Mouse (Mus musculus): ENCODE data around the gene Tmprss4.

Tmprss4 gene

DNA sequence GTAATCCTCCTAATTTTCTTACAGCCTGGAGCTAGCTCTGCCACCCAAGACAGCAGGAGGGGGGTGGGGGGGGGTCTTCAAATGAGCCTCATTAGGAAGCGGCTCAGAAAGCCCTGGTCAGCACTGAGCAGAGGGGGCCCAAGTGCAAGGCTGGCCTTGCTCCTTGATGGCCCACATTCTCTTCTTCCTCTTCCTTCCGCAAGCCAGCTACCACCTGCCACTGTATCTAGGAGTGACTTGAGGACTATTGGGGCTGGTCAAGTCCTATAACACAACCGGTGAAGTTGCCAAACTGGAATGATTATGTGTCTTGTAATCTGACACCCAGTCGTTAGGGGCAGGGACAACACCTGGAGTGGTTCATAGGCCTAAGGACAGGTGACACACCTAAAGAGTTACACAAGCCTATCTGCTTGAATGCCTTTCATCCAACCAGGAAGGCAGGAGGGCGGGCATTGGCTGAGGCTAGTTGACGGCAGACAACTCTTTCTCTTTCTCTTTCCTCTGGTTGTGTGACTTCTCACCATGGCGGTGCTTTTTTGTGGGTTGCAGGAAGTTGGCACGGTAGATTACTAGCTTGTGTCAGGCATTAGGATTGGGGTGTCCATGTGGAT lies at the start of gene Tmprss4:
Gene Tmprss4, minus strand, starts transcription at position 296 of the 614 bp plus-strand sequence.
- DNase-seq, result peak; percentile 83 to 88

DNA sequence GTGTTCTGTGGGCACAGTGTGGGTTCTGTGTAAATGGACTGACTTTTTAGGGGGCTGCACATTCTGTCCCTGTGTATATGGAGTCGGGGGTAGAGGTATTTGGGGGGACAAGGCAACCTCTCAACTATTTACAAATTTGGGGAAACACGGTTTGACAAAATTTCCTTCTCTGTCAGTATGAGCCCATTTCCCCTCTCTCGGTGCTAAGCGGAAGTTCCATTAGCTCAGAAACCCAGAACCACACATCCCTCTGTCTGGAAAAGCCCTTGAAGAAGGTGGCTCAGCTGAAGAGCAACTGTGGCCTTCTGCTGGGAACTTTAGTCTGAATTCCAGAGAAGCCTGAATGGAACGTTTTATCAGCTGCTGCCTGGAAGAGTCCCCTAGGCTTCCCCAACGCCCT lies 48.5 kb upstream of the Tmprss4 start:
- no peak for DNase-seq

DNA sequence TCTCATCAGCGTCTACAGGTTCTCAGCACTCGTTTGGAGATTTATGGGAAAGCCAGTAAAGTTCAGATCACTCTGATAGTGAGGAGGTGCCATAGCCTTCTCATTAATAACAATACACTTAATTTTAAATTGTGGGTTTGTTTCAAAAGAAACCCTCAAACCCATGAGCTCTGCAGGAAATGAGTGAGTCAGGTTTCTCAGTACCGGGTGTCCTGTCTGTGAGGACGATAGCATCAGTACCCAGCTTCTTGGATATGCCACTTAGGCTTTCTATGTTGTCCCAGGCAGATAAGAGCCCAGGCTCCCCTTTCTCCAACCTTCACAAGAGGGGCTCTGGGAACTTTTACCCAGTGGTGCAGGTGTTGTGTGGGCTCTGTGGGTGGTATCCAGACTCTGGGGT lies 48.1 kb upstream of the Tmprss4 start:
- DNase-seq, result no peak

DNA sequence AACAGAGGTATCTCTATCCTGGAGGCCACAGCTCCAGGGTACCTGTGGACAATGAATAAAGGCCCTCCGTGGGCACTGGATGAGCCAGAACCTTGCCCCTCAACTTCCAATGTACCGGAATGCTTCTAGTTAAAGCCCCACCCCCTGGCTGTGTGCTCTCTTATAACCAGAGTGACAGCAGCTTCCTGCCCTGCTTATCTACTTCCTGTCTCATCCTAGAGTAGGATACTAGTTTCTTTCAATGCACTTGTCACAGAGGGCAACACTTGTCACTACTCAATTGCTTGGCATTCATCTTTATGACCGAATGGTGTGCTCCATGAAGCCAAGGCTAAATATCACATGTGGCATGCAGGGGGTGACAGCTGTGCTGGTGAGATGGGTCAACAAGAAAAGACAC lies 47.4 kb upstream of the Tmprss4 start:
- no peak for DNase-seq

DNA sequence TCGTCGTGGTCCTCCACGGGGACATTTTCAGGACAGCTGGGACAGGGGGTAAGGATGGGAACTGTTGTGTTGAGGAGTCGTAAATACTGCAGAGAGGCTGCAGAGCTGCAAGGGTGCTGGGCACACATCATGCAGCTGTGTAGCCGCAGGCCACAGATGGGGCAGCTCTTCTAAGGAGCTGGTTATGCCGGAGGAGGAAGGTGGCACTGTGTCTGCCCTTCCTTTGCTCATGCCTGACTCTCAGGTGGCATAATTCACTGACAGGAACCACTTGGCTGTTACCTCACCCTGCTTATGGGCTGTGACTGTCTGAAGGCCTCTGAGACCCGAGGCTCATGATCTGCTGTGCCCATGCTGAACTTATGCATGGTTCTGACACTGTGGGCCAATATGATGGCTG lies 46.4 kb upstream of the Tmprss4 start:
- no peak for DNase-seq

DNA sequence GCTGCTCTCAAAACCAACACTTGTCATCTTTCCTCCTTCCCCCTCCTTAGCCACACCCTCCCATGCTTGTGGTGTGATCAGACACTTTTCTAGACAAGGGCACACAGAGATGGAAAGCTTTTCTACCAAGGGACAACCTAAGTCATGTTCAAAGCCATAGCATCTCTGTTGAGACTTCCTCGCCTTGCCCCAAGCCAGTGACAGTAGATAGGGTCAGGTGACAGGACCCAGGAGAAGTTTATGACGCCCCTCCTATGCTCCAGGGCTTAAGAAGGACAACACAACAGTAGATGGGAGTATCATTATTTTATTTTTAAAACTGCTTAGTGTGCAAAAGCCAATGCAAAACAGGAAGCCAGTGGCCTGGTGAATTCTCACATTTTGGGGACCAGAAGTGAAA lies 43.6 kb upstream of the Tmprss4 start:
- DNase-seq, result no peak

DNA sequence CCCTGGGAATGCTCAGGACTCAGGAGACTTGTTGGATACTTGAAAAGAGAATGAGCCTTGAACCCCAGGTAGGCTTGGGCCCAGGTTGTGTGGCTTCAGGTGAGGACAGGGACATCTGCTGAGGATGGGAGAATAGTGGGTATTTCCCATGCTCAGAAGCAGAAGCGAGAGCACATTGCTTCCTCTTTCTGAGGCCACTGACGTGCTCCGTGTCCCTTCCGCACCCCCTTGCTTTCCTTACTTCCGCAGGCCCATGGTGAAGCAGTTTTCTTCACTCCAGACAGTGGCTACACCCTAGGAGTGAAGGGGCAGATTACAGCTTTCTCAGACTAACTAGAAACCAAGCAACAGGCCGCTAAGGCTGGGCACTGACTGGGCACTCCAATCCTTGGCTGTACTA lies 42.2 kb upstream of the Tmprss4 start:
- DNase-seq, result peak; percentile 61 to 70

DNA sequence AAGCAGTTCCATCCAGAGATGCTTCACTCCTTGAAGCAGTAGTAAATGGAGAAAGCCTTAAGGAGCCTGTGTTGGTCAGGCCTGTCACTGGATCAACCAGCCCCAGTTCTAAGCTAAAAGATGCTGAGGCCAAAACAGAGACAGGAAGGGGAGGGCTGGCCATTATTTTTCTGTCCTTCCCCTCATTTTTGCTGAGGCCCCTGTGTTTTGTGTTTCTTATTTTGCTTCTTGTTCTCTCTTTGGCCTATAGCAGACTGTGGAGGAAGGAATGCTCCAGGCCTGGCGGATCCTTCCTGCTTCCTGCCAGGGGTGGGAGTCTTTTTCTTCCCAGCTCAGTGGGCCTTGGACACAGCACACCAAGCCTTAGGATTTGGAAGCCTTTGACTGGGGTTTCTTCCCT lies 41.5 kb upstream of the Tmprss4 start:
- no peak for DNase-seq

DNA sequence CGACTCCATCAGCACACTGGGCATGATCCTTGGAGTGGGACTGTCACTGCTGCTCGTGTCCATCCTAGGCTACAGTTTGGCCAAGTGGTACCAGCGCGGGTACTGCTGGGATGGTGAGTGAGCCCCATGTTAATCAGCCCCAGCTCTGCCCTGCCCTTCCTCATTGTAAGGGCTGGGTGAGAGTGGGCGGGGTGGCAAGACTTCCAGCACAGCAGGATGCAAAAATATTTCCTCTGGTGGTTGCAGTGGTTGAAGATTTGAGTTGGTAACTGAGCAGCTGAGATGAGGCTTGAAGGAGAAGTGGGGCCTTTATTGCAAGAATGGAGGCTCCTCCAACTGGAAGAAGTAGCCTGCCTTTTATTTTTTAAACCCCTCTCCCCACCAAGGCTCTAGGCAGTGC lies 37.5 kb upstream of the Tmprss4 start:
- DNase-seq, result no peak

DNA sequence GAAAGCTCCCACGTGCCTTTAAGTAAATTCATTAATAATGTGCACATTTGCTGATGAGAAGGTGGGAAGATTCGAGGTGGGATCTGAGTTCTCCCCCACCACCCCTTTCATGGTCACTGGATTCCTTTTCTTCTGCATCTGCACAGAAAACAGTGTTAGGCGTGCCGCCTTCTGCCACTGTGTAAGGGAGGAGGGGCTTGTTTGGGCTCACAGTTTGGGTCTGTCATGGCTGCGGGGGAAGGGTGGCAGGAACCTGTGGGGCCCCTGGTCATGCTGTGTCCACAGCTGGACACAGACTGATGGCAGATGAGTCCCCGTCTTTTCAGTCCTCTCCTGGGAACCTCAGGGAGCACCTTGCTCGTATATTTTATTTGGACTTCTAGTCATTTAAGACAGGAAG lies 32.9 kb upstream of the Tmprss4 start:
- no peak for DNase-seq

DNA sequence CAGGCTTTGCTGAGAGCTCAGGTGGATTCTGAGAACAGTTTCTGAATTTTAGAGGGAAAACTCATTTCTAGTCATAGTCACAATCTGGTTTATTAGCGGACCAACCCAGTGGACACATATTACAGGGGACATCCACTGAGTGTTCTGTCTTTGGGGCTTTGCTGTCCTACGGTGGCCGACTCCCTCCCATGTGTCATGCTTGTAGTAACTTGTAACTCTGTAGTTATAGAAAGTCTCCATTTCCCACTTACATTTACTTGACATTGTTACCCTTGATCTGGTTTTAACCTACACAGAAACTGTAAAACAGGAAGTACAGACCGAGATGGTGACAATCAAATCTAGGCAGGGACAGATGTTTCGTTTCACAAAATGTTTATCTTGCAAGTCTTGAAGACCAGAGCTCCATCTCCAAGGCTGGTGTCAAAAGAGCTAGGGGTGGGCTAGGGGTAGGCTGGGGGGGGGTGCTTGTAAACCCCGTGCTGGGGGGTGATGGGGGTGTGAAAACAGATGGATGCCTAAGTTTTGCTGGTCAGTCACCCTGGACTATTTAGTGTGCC lies 31.9 kb upstream of the Tmprss4 start:
- DNase-seq, result no peak

DNA sequence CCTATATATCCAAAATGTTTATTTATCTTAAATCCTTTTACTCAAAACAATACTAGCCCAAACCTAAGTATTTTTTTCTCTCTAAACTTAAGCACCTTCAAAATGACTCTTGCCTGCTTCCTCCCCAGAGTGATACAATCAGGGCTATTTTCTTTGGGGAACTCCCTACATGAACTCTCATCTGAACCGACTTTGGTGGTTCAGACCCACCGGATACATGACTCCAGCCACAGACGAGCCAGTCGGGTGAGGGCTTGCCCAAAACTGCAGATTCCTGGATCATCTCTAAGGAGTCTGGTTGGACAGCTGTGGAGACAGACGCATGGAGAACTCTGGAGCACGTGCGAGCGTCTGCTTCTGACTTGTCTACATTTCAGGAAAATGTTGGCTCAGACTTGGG lies 25.5 kb upstream of the Tmprss4 start:
- DNase-seq, result no peak

DNA sequence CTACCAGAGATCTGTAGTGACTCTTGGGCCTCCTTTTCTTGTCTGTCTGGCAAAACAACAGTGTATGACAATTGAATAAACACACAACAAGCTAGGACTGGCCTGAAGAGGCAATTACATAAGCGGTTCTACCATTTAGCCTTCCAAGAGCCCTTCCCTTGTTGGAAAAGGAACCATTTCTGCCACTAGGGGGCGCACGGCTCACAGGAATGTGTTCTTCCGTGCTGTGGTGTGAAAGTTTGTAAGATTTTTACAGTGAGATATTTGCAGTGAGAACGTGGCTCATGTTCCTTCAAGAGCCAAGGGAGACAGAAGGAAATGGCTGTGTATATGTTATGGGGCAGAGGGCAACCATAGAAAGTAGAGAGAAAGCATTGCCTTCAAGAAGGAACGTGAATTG lies 17.7 kb upstream of the Tmprss4 start:
- DNase-seq, result peak; percentile 85 to 89

DNA sequence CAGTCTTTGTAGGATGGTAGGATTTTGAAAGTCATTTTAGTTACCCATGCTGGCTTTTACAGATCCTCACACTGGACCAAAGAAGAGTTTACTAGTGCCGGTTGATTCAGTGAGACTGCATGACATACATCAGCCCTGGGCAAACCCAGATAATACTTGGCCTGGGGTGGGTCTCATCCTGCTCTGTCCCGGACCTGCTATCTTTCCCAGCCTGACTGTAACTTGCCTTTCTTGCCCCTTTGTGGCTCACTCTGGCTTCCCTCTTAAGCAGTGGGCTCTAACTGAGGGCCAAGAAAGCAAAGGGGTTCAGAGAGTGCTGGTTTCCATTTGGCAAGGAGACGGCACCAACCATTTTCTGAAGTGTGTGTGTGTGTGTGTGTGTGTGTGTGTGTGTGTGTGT lies 15.8 kb upstream of the Tmprss4 start:
- DNase-seq, result no peak

DNA sequence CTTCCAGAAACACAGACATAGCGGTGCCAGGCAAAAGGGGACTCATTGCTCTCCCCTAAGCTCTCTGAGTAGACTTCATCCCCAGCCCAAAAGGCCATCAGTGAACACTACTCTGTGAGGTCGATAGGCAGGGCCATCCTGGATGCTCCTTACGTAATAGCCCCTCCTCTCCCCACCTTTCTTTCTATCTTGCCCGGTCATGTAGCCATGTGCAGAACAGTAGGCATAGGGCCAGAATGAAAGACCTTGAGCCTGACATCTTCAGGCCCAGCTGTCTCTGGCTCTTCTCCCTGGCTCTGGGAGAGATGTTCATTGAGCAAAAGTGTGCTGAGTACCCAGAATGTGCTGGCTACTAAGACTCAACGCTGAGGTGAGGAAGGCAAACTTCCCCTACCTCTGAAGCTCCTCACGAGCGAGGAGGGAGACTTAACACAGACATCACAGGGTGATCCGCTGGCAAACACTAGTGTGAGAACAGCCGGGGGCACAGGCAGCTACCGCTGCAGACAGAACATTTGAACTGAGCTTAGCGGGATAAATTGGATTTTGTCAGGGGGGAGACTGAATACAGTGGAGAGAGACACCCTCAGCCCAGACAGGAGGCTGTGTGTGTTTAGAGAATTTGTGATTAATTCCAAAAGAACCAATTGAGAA lies 11.8 kb upstream of the Tmprss4 start:
- no peak for DNase-seq

DNA sequence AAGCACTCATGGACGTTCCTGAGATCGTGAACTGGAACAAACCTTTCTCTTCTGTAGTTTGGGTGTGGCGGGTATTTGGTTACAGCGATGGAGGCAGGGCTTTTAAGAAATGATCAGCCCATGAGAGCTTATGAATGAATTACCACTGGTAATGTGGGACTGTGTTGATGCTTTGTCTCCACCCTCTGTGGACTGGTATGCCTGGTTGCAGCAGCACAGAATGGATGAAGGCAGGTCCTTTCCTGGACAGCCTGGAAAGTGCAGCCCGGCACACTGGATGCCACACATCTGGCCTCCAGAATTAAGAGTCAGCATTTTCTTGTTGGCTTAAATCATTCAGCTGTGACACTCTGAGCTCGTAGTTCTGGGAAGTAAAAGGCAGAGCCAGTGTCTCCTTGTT lies 8.1 kb upstream of the Tmprss4 start:
- DNase-seq, result no peak

DNA sequence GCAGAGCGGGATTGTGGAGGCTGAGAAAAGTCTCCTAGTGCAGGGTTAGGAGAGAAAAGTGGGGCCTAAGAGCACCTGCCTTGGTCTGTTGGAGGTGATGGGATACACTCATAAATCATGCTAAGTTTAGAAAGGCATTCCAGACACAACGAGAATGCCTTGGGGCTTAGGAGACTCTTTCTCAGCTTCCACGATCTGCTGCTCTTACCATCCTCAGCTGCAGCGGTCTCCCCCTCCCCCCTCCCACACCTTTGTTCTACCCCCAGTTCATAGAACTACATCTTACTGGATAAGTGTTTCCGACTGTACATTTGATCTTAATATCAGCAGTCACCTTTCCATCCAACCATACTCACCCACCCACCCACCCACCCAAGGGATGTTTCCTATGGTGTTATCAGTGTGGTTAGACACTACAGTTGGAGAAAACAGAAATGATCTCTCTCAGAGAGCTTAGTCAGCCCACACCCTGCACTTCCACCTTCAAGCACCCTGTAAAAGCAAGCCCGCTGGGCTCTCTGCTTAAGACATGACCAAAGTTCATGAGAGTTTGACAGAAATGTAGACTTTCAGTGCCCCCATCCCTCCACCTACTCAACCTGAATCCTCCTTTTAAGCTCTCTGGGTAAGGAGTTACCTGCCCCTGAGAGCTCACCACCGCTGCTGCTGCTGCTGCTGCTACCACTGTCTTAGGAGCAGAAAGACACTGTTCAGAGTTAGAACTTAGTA lies 3.3 kb upstream of the Tmprss4 start:
- no peak for DNase-seq

DNA sequence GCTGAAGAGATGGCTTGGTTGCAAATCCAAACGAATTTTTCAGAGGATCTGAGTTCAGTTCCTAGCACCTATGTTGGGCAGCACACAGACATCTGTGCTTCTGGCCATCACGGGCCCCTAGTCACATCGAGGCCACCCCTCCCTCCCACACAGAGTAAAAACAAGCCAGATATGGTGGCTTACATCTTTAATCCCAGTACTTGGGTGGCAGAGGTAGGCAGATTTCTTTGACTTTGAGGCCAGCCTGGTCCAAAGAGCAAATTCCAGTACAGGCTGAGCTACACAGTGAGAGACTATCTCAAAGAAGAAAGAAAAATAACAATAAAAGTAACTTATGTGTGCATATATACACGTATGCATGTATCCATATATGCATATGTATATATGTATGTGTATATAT lies 2.2 kb upstream of the Tmprss4 start:
- DNase-seq, result no peak

DNA sequence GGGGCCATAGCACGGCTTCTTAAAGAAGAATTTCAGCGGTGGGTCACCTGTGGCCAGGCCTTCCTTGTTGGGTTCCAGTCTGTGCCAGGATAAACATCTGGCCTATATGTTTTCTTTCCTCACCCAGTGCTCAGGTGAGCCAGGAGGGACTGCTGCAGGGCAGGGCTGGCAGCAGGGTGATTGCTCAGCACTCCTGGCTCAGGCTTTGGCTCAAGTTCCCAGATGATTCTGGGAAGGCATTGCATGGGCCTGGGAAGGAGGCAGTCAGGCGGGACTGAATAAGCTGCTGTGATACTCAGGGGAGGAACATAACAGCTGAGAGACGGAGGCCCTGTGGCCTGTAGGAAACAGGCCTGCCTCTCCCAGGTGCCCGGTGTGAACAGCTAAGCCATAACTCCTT lies 1.3 kb upstream of the Tmprss4 start:
- no peak for DNase-seq

DNA sequence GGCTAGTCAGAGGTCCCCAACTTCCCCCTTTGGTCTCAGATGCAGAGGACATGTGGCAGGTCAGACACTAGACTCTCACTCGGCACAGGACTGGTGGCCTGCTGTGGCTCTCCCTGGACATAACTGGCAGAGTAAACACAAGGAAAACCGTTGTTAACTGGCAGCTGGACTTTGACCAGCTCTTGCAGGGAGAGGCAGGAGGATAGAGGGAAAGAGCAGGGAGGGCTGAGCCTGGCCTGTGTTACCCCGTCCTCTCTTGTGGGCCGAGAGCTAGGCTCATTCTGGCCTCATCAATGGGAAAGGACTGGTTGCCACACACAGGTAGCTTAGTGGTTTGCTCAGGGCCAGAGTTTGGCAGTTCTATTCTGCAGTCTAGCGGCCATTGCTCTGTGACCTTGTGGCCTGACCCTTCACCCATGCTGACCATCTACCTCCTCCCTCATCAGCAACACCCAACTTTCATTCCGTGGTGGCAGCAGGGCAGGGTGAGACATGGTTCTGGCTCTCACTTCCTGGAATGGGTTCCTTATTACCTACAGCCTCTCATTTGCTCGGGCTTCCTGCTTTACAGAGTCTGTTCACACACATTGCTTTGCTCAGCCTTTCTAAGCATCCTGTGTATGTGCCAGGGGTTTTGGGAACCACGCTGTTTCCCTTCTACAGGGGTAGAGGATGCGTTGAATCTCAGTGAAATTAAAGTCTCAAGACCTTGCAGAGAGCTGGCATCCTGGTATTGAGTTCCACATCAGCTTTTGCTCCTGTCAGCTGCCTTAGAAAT lies 1.7 kb downstream of the Tmprss4 start:
- DNase-seq, result no peak

DNA sequence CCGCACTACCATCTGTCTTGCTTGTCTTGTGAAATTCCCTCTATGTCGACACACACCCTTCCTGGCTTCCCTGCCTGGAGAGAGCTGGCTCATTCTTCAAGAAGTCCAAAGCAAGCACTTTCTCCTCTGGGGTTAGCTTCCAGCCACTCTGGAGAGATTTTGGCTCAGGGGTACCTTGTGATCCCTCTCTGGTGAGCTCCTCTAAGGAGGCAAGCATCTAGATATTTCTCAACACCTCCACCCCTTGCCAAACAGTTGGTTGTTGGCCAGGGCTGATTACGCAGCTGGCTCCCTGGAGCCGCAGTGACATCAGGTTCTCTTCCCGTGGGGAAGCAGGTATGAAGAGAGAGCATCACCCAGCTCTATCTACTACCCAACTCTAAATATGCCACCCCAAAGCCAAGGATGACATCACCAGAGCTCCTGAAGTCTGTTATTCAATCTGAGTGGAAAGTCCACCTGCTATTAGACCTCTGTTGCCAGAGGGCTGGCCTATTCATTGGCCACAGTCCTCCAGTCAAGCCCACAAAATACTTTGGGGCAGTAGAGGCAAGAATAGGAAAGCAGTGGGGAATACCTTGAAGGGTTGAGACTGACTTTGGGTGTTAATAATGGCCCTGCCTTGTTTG lies 2.5 kb downstream of the Tmprss4 start:
- DNase-seq, result peak; percentile 80 to 87

DNA sequence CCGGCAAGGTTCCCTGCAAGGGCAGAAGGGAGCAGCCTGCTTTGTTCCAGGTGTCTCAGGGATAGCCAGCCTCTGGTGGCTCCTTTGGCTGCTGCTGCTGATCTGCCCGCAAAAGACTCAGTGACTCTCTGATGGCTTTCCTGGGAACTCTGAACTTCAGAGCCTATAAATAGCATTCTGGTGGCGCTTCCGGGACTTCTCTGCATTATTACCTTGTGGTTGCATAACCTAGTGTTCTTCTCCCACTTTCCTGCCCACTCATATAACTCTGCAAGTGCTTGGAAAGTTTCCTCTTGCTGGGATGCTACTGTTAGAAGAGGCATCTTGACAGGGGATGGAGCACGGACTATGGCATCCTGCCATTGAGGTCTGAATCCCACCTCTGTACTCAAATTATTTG lies 6.3 kb downstream of the Tmprss4 start:
- no peak for DNase-seq
